Mouse (Mus musculus): Measurements from ENCODE around the gene Gm10778.

DNA sequence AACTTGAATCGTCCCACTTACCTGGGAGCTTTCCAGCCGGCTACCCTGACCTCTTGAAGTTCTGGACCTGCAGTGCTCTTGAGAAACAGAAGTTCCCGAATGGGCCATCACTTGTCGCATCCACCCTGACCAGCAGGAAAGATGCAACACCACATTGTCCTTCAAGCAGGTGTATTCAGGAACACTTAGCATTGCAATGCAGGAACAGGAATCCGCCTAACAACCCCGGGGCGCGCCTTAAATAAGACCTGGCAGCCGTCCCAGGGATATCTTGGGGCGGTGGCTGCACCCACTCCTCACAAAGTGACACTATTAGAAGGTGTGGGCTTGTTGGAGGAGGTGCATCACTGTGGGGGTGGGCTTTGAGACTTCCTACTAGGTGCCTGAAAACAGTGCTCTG lies 6.3 kb downstream of the Gm10778 start:
- TF ChIP-seq CTCF (IDR thresholded peaks at IDR 0.05; ENCODE audit: low read depth, low read length) (no peak), POLR2A (IDR thresholded peaks at IDR 0.05; ENCODE audit: borderline replicate concordance, low read depth, low read length) (no peak)

All from bone marrow macrophage, adult 2 months (primary cell).